Mouse (Mus musculus) midbrain, embryonic 13.5 days (tissue): ENCODE results near the gene Ptger3. TPM values are rescaled to one million over a fixed set of nuclear protein-coding genes. Genes with fewer than 3 reads are reported as not detected.

ENCODE experiments used
- ATAC-seq: fragments of 200-750 bp; cut with Nextera tagmentation; 2 replicates; pipeline ENCODE4 v1.8.0; 2017; ENCODE audit warnings: mild to moderate bottlenecking, moderate TSS enrichment, moderate library complexity
- H3K27ac ChIP-seq: fragments of 300-500 bp; sonication (generic); 2 replicates; pipeline ENCODE4 v1.5.1; 2015; ENCODE audit warnings: inconsistent platforms, mild to moderate bottlenecking, moderate library complexity
- H3K27me3 ChIP-seq: fragments of 300-500 bp; sonication (generic); 2 replicates; pipeline ENCODE4 v1.6.1; 2015; ENCODE audit warnings: mild to moderate bottlenecking, inconsistent platforms
- H3K36me3 ChIP-seq: fragments of 300-500 bp; sonication (generic); 2 replicates; pipeline ENCODE4 v1.6.1; 2015; ENCODE audit warnings: mild to moderate bottlenecking, inconsistent platforms
- H3K4me1 ChIP-seq: fragments of 300-500 bp; sonication (generic); replicated peaks from 2 replicates; pipeline ENCODE4 v1.6.1; 2015; ENCODE audit warnings: inconsistent platforms
- H3K4me2 ChIP-seq: fragments of 300-500 bp; sonication (generic); replicated peaks from 2 replicates; pipeline ENCODE4 v1.6.1; 2015; ENCODE audit warnings: moderate library complexity, mild to moderate bottlenecking, inconsistent platforms
- H3K4me3 ChIP-seq: fragments of 300-500 bp; sonication (generic); replicated peaks from 2 replicates; pipeline ENCODE4 v1.5.1; 2015; ENCODE audit warnings: mild to moderate bottlenecking, inconsistent platforms
- H3K9ac ChIP-seq: fragments of 300-500 bp; sonication (generic); replicated peaks from 2 replicates; pipeline ENCODE4 v1.6.1; 2015; ENCODE audit warnings: mild to moderate bottlenecking, inconsistent platforms
- H3K9me3 ChIP-seq: fragments of 300-500 bp; sonication (generic); 2 replicates; pipeline ENCODE4 v1.6.1; 2016; ENCODE audit warnings: mild to moderate bottlenecking, inconsistent platforms
- WGBS: fragments of 180-500 bp; shearing (Covaris S2); methylation state at CpG from one replicate; pipeline ENCODE4 v1.1.7; 2015; 5-methylcytosine and 5-hydroxymethylcytosine counted together
- polyA plus RNA-seq: library from polyadenylated mRNA; unstranded; fragments of >200 nt; fragmentation: Nextera tagmentation; extraction: Ambion mirVana; gene quantifications from 2 replicates; pipeline ENCODE4 v1.2.1, GENCODE M21; 2015

Gene Ptger3
- polyA plus RNA-seq, 1 experiment from 2014 or later: 1.5 TPM

DNA sequence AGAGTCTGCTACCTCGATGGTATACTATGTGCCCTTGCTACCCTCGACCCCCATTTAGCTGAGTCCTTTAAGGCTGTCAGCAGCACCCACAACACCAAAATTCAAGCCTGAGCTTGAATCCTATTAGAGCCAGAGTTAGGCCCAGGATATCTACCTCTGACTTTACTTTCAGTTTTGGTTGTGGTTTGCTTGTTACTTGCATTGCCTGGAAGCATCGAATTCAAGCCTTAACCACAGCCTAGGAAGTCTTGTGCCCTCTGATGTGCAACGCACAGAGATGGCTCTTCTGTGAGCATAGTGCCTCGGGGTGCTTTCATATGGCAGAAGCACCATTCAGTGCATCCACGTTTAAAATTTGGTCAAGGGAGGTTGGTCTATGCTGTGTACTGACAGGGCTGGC, 5.3 kb downstream of the Ptger3 start:
- Histone ChIP-seq H3K4me2 (no peak overlapping the region), H3K4me1 (peaks cover 9% of the 10 kb centered on the region), H3K4me3 (no peak overlapping the region), H3K9me3 (no peaks in the 10 kb centered on the region), H3K27me3 (peaks cover 25% of the 10 kb centered on the region), H3K36me3 (no peaks in the 10 kb centered on the region), H3K9ac (no peak overlapping the region), H3K27ac (no peak overlapping the region)
- WGBS: 84% methylated on average over 6 of the region's 6 CpGs
- ATAC-seq: no peak

DNA sequence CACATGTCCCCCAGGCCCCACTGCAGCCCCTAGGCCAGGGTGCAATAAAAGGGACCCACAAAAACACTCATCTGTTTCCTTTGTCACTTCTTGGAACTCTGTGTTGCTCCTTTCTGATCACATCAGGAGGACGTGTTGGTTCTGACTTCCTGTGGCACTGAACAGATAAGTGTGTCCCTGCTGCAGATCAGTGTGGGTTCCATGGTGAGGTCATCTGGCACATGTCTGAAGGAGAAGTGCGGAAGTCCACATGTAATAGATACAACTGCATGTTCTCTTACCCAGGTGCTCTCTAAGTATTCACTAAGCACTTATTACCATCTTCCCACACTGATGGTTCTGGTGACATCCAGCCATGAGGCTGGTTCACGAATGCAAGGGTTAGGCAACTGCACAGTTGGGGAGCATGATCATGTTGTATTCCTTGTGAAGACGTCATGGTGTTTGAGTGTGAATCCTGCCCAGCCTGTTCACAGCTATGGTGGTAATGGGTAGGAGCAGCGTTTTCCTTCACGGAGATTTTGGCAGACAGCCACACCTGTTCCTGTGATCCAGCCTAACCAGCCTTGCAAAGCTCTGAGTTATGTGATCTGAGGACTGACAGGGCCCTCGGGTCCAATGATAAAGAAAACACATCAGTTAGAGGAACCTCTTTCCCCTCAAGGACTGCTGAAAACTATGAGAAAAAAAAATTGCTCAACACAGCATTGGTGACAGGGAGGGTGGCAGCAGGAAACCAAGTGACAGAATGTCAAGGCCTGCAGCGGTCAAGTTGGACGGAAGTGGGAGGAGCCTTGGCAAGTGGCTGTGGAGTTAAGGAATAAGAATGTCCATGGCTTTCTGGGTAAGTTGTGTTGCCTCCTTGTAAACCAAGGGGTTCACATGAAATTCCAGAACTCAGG, 9.0 kb downstream of the Ptger3 start:
- no peak overlapping the region for H3K27ac ChIP-seq
- no peak for ATAC-seq
- no peaks in the 10 kb centered on the region for H3K9me3 ChIP-seq
- H3K36me3 ChIP-seq: no peaks in the 10 kb centered on the region
- H3K4me1 ChIP-seq: no peaks in the 10 kb centered on the region
- no peak overlapping the region for H3K9ac ChIP-seq
- 90% methylated on average over 9 of the region's 9 CpGs for WGBS
- no peak overlapping the region for H3K4me3 ChIP-seq
- H3K27me3 ChIP-seq: no peaks in the 10 kb centered on the region
- H3K4me2 ChIP-seq: no peak overlapping the region

DNA sequence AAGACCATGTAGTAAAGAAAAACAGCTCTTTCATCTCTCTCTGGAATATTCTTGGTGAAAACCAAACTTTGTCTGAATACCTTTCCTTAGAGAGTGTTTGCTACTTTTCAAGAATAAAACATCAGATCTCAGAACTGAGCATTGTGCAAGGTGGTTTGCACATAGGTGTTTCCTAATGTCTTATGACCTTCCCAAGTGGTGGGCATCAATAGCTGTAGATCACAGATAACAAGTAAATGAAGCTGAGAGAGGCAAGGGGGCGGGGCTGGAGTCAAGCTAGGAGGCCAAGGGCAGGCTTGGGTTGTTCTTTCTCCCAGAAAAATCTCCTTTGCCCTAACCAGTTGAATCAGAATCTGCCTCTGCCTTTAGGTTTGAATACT, 9.6 kb downstream of the Ptger3 start:
- no peaks in the 10 kb centered on the region for H3K9me3 ChIP-seq
- 58% methylated on average over 1 of the region's 1 CpGs for WGBS
- H3K4me2 ChIP-seq: no peak overlapping the region
- no peak overlapping the region for H3K9ac ChIP-seq
- no peak overlapping the region for H3K4me3 ChIP-seq
- H3K27ac ChIP-seq: no peak overlapping the region
- ATAC-seq: no peak
- no peaks in the 10 kb centered on the region for H3K27me3 ChIP-seq
- H3K4me1 ChIP-seq: no peaks in the 10 kb centered on the region
- no peaks in the 10 kb centered on the region for H3K36me3 ChIP-seq

DNA sequence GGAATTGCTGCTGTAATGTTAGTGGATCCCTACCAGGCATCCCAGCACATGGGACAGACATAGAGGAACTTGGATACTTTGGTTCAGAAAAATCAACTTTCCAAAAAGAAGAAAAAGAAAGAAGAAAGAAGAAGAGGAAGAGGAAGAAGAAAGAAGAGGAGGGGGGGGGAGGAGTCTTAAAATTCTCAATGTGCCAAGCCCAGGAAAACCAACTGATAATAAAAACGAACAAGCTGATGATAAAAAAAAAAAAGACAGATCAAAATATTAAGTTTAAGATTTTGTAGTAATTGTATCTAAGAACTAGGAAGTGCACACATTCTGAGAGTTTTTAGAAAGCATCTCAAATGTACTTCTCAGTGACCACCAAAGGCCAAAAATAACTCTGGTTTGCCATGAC, 10.2 kb downstream of the Ptger3 start:
- Histone ChIP-seq H3K4me1 (no peaks in the 10 kb centered on the region), H3K27me3 (no peaks in the 10 kb centered on the region), H3K9me3 (no peaks in the 10 kb centered on the region), H3K27ac (no peak overlapping the region), H3K4me2 (no peak overlapping the region), H3K36me3 (no peaks in the 10 kb centered on the region), H3K4me3 (no peak overlapping the region), H3K9ac (no peak overlapping the region)
- WGBS: 73% methylated on average over 1 of the region's 1 CpGs
- no peak for ATAC-seq

GRCm38 (mm10) chr3:157578469-157579170, 11.9 kb downstream of the Ptger3 start:
- Histone ChIP-seq H3K4me3 (no peak overlapping the region), H3K27ac (no peak overlapping the region), H3K9ac (no peak overlapping the region), H3K9me3 (no peaks in the 10 kb centered on the region), H3K27me3 (no peaks in the 10 kb centered on the region), H3K4me1 (0 out of 2 replicates have a peak, but pooled peaks cover 6% of the 10 kb centered on the region), H3K4me2 (no peak overlapping the region), H3K36me3 (no peaks in the 10 kb centered on the region)
- no peak for ATAC-seq
- whole genome bisulfite sequencing: 95% methylated on average over 5 of the region's 5 CpGs

DNA sequence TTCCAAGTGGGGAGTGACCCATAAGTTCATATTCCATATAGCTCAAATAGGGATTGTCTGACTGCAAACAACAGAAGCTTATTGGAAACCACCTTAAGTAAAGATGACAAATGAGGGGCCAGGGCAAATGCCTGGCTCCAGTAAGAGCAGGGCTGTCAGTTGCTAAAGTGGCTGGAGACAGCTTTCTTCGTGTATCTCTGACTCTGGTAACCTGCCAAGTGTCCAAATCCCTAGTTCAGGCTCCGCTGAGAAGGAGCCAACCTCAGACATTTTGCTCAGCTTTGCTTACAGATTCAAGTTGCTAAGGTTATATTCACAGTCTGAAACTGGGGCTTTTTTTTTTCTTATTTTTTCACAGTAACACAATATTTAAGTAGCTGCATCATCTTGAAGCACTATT, 12.7 kb downstream of the Ptger3 start:
- Histone ChIP-seq H3K9ac (no peak overlapping the region), H3K27ac (no peak overlapping the region), H3K4me3 (no peak overlapping the region), H3K4me2 (no peak overlapping the region), H3K4me1 (0 out of 2 replicates have a peak, but pooled peaks cover 6% of the 10 kb centered on the region), H3K36me3 (no peaks in the 10 kb centered on the region), H3K9me3 (no peaks in the 10 kb centered on the region), H3K27me3 (no peaks in the 10 kb centered on the region)
- 65% methylated on average over 2 of the region's 2 CpGs for WGBS
- no peak for ATAC-seq

- Histone ChIP-seq H3K27me3 (no peaks in the 10 kb centered on the region), H3K4me3 (no peak overlapping the region), H3K36me3 (no peaks in the 10 kb centered on the region), H3K9ac (no peak overlapping the region), H3K4me2 (no peak overlapping the region), H3K4me1 (0 out of 2 replicates have a peak, but pooled peaks cover 6% of the 10 kb centered on the region), H3K27ac (no peak overlapping the region), H3K9me3 (no peaks in the 10 kb centered on the region)
- no peak for ATAC-seq
- WGBS: 72% methylated on average over 4 of the region's 4 CpGs
Measured at GRCm38 (mm10) chr3:157580299-157580698, 13.6 kb downstream of the Ptger3 start.

GRCm38 (mm10) chr3:157581755-157582154, 15.1 kb downstream of the Ptger3 start:
- Histone ChIP-seq H3K9ac (no peak overlapping the region), H3K27me3 (no peaks in the 10 kb centered on the region), H3K36me3 (no peaks in the 10 kb centered on the region), H3K27ac (no peak overlapping the region), H3K4me1 (0 out of 2 replicates have a peak, but pooled peaks cover 6% of the 10 kb centered on the region), H3K9me3 (no peaks in the 10 kb centered on the region), H3K4me2 (no peak overlapping the region), H3K4me3 (no peak overlapping the region)
- ATAC-seq: no peak
- 26% methylated on average over 2 of the region's 2 CpGs for WGBS

GRCm38 (mm10) chr3:157582626-157583405, 16.1 kb downstream of the Ptger3 start:
- H3K9me3 ChIP-seq: no peaks in the 10 kb centered on the region

GRCm38 (mm10) chr3:157597837-157598379, 31.2 kb downstream of the Ptger3 start:
- no peak for ATAC-seq
- no peaks in the 10 kb centered on the region for H3K4me1 ChIP-seq

More at GRCm38 (mm10) chr3:157582626-157583405, 16.1 kb downstream of the Ptger3 start:
- Histone ChIP-seq H3K27me3 (no peaks in the 10 kb centered on the region), H3K36me3 (no peaks in the 10 kb centered on the region), H3K4me3 (no peak overlapping the region), H3K4me1 (0 out of 2 replicates have a peak, but pooled peaks cover 6% of the 10 kb centered on the region), H3K9ac (no peak overlapping the region), H3K27ac (no peak overlapping the region), H3K4me2 (no peak overlapping the region)
- WGBS: 43% methylated on average over 5 of the region's 5 CpGs
- ATAC-seq: peak; percentile 63; the same call in 1 of the 2 replicates

GRCm38 (mm10) chr3:157604684-157605410, 38.2 kb downstream of the Ptger3 start:
- Histone ChIP-seq H3K4me1 (no peaks in the 10 kb centered on the region), H3K9ac (no peak overlapping the region), H3K27me3 (no peaks in the 10 kb centered on the region), H3K4me2 (no peak overlapping the region), H3K9me3 (no peaks in the 10 kb centered on the region), H3K4me3 (no peak overlapping the region), H3K27ac (no peak overlapping the region), H3K36me3 (no peaks in the 10 kb centered on the region)
- no peak for ATAC-seq
- WGBS: 87% methylated on average over 6 of the region's 6 CpGs

More at GRCm38 (mm10) chr3:157597837-157598379, 31.2 kb downstream of the Ptger3 start:
- Histone ChIP-seq H3K27ac (no peak overlapping the region), H3K9me3 (no peaks in the 10 kb centered on the region), H3K36me3 (no peaks in the 10 kb centered on the region), H3K9ac (no peak overlapping the region), H3K27me3 (no peaks in the 10 kb centered on the region), H3K4me2 (no peak overlapping the region), H3K4me3 (no peak overlapping the region)
- WGBS: 86% methylated on average over 7 of the region's 7 CpGs
